Mouse (Mus musculus): ENCODE results near the gene Kcnk6. TPM values are rescaled to one million over a fixed set of nuclear protein-coding genes. Genes with fewer than 3 reads are reported as not detected.
"Not testable (repeated sequence)": the region's sequence is repeated elsewhere in the genome, so short reads cannot be mapped to it uniquely, and the experiment has no call there.

The Kcnk6 gene
- polyA plus RNA-seq, 1 experiment from 2014 or later: 3.0 TPM

DNA sequence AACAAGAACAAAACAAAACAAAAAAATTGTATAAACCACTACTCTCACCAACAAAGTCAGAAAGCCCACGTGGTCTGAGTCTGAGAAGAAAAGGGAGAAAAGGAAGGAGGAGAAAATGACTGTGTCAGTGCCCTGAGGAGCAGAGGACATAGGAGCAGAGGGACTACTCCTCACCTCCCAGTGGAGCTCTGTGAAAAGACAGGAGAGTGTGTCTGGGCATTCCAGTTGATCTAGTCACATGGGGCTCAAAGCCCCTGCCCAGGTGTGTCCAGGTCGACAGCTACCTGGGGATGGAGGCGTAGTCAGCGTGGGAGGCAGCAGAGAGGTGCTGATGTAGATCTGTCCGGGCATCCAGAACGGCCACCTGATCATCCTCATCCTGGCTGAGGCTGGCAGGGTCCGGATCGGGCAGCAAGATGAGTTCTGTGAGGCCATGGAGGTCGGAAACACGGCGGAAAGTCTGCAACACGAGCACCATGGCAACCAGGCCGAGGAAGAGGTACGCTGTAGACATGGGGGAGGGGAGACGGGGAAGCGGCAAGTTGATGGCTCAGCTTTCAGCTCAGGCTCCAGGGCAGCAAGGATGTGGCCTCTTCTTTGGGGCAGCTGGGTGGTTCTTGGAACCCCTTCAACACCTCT lies 7.4 kb downstream of the Kcnk6 start:
- no peak overlapping the region for H3K27ac ChIP-seq (replicated peaks)
- H3K4me3 ChIP-seq (ENCODE audit: low read depth, low read length): no peak overlapping the region
- ATAC-seq (ENCODE audit: low FRiP score, low TSS enrichment) (no peak), DNase-seq (ENCODE audit: low spot score) (no peak)
- no peaks in the 10 kb centered on the region; the same call in 1 of the 2 replicates for H3K36me3 ChIP-seq (ENCODE audit: control insufficient read depth, insufficient read depth, low read length)
- H3K4me2 ChIP-seq (replicated peaks; ENCODE audit: low read depth): no peak overlapping the region
- peaks cover under 1% of the 10 kb centered on the region; the same call in 1 of the 2 replicates for H3K9me3 ChIP-seq (ENCODE audit: control insufficient read depth, low read length)
- no peak overlapping the region for H3K9ac ChIP-seq (ENCODE audit: low read length)
- H3K4me1 ChIP-seq (replicated peaks; ENCODE audit: control insufficient read depth, insufficient read depth): no peaks in the 10 kb centered on the region
- no peak for TF ChIP-seq EP300 (optimal IDR thresholded peaks at IDR 0.05)
- no peak for TF ChIP-seq CTCF (IDR thresholded peaks at IDR 0.05; ENCODE audit: low read depth)
- H3K27me3 ChIP-seq (ENCODE audit: control insufficient read depth, insufficient read depth, low read length): no peaks in the 10 kb centered on the region
- WGBS: 18% methylated on average over 16 of the region's 16 CpGs

DNA sequence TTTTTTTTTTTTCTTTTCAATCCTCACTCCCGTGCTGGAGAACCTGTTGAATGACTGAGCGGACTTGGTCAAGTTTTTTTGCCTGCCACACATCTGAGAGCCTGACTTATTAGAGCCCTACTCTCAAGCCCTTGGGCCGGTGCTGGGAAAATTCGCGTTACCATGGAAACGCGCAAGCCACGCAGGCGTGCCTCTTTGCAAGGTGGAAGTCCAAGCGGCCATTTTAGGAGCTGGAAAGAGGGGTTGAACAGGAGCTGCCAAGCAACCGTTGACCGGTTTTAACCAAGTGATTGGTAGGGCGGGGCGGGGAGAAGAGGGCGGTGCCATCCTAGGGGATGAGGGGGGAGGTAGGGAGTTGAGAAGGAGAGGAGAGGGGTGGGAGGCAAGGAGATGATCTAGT lies 17.5 kb downstream of the Kcnk6 start:
- Histone ChIP-seq H3K9ac (ENCODE audit: low read length) (no peak overlapping the region), H3K36me3 (ENCODE audit: control insufficient read depth, insufficient read depth, low read length) (no peaks in the 10 kb centered on the region), H3K4me2 (replicated peaks; ENCODE audit: low read depth) (no peak overlapping the region), H3K27me3 (ENCODE audit: control insufficient read depth, insufficient read depth, low read length) (no peaks in the 10 kb centered on the region), H3K9me3 (ENCODE audit: control insufficient read depth, low read length) (peaks cover 9% of the 10 kb centered on the region; the same call in 1 of the 2 replicates), H3K27ac (replicated peaks) (no peak overlapping the region), H3K4me1 (replicated peaks; ENCODE audit: control insufficient read depth, insufficient read depth) (no peaks in the 10 kb centered on the region), H3K4me3 (ENCODE audit: low read depth, low read length) (no peak overlapping the region)
- DNase-seq (ENCODE audit: low spot score) (no peak), ATAC-seq (ENCODE audit: low FRiP score, low TSS enrichment) (no peak)
- TF ChIP-seq EP300 (optimal IDR thresholded peaks at IDR 0.05) (no peak), CTCF (IDR thresholded peaks at IDR 0.05; ENCODE audit: low read depth) (no peak)
- WGBS: 48% methylated on average over 15 of the region's 15 CpGs

DNA sequence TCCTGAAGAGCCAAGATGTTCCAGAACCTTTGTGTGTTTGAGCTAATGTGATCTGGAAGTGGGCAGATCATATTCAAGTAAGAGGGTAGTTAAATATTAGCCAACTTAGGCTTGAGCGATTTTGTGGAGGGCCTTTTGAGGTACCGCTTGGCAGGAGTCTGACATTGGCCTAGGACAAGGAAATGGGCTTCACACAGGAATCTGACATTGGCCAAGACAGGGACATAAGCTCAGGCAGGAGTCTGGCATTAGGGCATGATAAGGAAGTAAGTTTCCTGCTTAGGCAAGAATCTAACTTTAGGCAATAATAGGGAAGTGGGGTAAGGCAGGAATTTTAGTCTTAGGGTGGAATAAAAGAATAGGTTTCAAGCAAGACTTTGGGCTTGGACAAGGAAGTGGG lies 18.1 kb downstream of the Kcnk6 start:
- DNase-seq (ENCODE audit: low spot score) (no peak), ATAC-seq (ENCODE audit: low FRiP score, low TSS enrichment) (no peak)
- H3K27me3 ChIP-seq (ENCODE audit: control insufficient read depth, insufficient read depth, low read length): no peaks in the 10 kb centered on the region
- peaks cover 3% of the 10 kb centered on the region; the same call in 1 of the 2 replicates for H3K9me3 ChIP-seq (ENCODE audit: control insufficient read depth, low read length)
- no peaks in the 10 kb centered on the region for H3K36me3 ChIP-seq (ENCODE audit: control insufficient read depth, insufficient read depth, low read length)
- TF ChIP-seq EP300 (optimal IDR thresholded peaks at IDR 0.05) (no peak), CTCF (IDR thresholded peaks at IDR 0.05; ENCODE audit: low read depth) (no peak)
- H3K9ac ChIP-seq (ENCODE audit: low read length): no peak overlapping the region
- no peak overlapping the region for H3K4me3 ChIP-seq (ENCODE audit: low read depth, low read length)
- WGBS: 60% methylated on average over 2 of the region's 2 CpGs
- no peak overlapping the region for H3K4me2 ChIP-seq (replicated peaks; ENCODE audit: low read depth)
- H3K4me1 ChIP-seq (replicated peaks; ENCODE audit: control insufficient read depth, insufficient read depth): no peaks in the 10 kb centered on the region
- H3K27ac ChIP-seq (replicated peaks): no peak overlapping the region

DNA sequence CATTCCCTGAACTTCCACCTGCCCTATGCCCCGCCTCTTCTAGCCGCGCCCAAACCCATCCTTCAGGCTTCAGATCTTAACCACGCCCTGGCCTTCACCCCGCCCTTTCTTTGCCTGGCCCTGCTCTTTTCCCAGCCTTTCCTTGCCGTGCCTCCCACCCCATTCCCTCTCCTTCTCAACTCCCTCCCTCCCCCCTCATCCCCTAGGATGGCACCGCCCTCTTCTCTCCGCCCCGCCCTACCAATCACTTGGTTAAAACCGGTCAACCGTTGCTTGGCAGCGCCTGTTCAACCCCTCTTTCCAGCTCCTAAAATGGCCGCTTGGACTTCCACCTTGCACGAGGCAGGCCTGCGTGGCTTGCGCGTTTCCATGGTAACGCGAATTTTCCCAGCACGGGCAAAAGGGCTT lies 18.6 kb downstream of the Kcnk6 start, which contains the start of gene Catsperg1:
Gene Catsperg1, minus strand, starts transcription at position 361 of the 408 bp plus-strand sequence.
- Histone ChIP-seq H3K27ac (replicated peaks) (no peak within 1 kb of the TSS), H3K27me3 (ENCODE audit: control insufficient read depth, insufficient read depth, low read length) (no peaks in the 10 kb centered on the region), H3K36me3 (ENCODE audit: control insufficient read depth, insufficient read depth, low read length) (no peaks in the 10 kb centered on the region), H3K4me3 (ENCODE audit: low read depth, low read length) (no peak within 1 kb of the TSS), H3K9me3 (ENCODE audit: control insufficient read depth, low read length) (0 out of 2 replicates have a peak, but pooled peaks cover 2% of the 10 kb centered on the region), H3K9ac (ENCODE audit: low read length) (no peak within 1 kb of the TSS), H3K4me2 (replicated peaks; ENCODE audit: low read depth) (no peak within 1 kb of the TSS), H3K4me1 (replicated peaks; ENCODE audit: control insufficient read depth, insufficient read depth) (no peaks in the 10 kb centered on the region)
- ATAC-seq (ENCODE audit: low FRiP score, low TSS enrichment) (no peak), DNase-seq (ENCODE audit: low spot score) (peak; percentile 31)
- WGBS: 6% methylated on average over 20 of the region's 20 CpGs
- TF ChIP-seq EP300 (optimal IDR thresholded peaks at IDR 0.05) (no peak), CTCF (IDR thresholded peaks at IDR 0.05; ENCODE audit: low read depth) (no peak)

DNA sequence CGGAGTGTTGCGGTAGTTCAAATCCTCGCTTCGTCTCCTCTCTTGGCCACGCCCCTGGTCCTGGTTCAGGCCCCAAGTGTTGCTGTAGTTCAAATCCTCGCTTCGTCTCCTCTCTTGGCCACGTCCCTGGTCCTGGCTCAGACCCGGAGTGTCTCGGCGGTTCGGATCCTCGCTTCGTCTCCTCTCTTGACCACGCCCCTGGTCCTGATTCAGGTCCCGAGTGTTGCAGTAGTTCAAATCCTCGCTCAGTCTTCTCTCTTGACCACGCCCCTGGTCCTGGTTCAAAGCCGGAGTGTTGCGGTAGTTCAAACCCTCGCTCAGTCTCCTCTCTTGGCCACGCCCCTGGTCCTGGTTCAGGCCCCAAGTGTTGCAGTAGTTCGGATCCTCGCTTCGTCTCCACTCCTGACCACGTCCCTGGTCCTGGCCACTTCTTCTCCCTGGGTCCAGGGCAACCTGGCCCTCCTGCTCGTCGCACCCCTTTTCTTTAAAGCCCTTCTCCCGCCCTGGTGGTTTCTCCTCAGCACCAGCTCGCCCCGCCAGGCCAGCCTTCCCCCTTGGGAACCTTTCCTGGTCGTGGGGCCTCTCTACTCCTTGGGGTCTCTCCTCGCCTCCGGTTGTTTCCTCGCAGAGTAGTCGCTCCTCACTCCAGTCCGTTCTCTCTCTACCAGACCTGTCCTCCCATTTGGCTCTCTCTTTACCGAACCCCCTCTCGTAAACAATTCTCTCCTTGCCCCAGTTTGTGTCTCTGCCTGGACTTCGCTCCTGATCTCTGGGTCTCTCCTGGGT lies 19.3 kb downstream of the Kcnk6 start:
- not testable (repeated sequence) for H3K4me2 ChIP-seq (replicated peaks; ENCODE audit: low read depth); ATAC-seq (ENCODE audit: low FRiP score, low TSS enrichment); H3K4me3 ChIP-seq (ENCODE audit: low read depth, low read length); H3K9ac ChIP-seq (ENCODE audit: low read length); DNase-seq (ENCODE audit: low spot score); H3K36me3 ChIP-seq (ENCODE audit: control insufficient read depth, insufficient read depth, low read length); H3K27me3 ChIP-seq (ENCODE audit: control insufficient read depth, insufficient read depth, low read length); H3K4me1 ChIP-seq (replicated peaks; ENCODE audit: control insufficient read depth, insufficient read depth); H3K9me3 ChIP-seq (ENCODE audit: control insufficient read depth, low read length); H3K27ac ChIP-seq (replicated peaks)
- WGBS: 28% methylated on average over 40 of the region's 40 CpGs
